Mouse (Mus musculus) urinary bladder, adult 18-20 months (tissue): ENCODE data around the gene Hoxd10.
A peak's percentile ranks its signal among the peaks of the same experiment; 100 is the strongest.

Source experiments
- DNase-seq, 2 experiments: peaks; one replicate each; pipeline ENCODE4 v3.0.0; 2022; ENCODE audit warnings: low spot score in 2 of 2, mixed read lengths in 2 of 2

Gene Hoxd10

DNA sequence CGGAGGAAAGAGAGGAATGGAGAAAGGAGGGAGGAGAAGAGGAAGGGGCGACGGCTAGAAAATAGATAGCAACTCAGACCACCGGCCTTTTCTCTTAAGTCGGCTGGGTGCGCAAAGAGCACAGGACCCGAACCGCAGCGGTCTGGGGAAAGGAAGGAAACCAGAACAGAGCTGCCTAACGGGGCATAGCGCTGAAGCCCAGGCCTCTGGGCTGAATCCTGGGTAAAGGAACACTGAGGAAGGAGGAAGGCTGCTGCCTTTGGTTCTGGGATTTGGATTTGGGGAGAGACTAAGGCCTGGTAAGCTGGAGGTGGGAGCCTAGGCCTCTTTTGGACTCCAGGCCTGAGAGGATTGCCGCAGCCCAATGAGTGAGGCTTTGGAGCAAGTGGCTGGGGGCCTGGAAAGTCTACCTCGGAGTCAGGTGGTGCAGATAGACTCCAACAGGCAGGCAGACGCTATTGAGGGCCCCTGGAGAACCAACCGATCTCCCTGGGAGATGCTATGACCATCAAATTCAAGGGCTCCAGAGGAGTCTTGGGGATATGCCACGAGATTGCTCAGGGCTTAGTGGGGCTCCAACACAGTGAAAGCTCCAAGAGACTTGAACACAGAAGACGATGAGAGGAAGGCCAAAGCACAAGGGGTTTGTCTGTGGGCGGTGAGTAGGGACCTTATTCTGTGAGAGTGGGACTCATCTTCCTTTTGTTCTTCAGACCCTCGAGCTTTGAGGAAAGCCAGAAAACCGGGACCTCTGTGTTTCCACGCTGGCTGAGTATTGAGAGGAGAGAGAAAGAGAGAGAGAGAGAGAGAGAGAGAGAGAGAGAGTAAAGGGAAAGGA, 10.9 kb upstream of the Hoxd10 start:
- no peak for DNase-seq

GRCm38 (mm10) chr2:74681594-74682531, 9.9 kb upstream of the Hoxd10 start:
- peak in 1 of 2 experiments; percentile 67 for DNase-seq

DNA sequence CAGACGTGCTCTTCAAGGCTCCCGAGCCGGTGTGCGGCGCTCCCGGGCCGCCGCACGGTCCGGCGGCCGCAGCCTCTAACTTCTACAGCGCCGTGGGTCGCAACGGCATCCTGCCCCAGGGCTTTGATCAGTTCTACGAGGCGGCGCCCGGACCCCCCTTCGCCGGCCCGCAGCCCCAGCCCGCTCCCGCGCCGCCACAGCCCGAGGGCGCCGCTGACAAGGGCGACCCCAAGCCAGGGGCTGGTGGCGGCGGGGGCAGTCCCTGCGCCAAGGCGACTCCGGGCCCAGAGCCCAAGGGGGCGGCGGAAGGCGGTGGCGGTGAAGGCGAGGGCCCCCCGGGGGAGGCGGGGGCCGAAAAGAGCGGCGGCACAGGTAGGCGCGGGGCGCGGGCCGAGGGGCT, 8.9 kb upstream of the Hoxd10 start:
- no peak for DNase-seq

- no peak for DNase-seq
Measured at GRCm38 (mm10) chr2:74683471-74683951, 8.2 kb upstream of the Hoxd10 start.

GRCm38 (mm10) chr2:74684106-74684505, 7.6 kb upstream of the Hoxd10 start:
- DNase-seq = no peak

GRCm38 (mm10) chr2:74685059-74685603, 6.6 kb upstream of the Hoxd10 start:
- DNase-seq = no peak

GRCm38 (mm10) chr2:74686301-74686987, 5.3 kb upstream of the Hoxd10 start:
- no peak for DNase-seq

DNA sequence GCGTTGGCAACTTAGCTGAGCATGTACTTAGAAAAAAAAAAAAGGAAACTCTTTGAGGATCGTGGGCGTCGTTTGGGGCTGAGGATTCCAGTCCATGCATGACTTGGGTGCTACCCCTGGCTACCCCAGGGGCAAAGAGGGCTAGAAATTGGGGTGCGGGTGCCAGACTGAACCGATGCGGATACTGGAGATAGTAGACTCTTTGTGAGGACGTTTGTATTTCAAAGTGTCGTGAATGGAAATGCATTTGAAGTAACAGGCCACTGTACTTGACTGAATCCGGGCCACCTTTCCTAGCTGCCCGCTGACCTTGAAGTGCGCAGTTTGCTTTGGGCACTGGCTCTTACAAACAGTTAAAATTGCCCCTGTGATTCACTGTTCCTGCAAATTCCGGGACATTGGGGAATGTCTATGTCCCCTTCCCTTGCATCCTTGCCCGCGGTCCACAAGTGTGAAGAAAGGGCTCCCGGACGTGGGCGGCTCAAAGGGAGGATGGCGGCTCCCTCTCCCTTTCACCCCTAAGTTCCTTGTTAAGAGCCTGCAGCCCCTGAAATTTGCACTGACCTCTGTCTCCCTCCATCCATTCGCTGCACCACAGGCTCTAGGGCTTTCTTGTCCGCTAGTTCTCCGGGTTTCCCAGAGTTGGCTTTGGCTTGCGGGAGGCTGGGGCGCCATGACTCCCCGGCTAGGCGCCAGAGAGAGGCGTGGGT, 4.6 kb upstream of the Hoxd10 start:
- no peak for DNase-seq

DNA sequence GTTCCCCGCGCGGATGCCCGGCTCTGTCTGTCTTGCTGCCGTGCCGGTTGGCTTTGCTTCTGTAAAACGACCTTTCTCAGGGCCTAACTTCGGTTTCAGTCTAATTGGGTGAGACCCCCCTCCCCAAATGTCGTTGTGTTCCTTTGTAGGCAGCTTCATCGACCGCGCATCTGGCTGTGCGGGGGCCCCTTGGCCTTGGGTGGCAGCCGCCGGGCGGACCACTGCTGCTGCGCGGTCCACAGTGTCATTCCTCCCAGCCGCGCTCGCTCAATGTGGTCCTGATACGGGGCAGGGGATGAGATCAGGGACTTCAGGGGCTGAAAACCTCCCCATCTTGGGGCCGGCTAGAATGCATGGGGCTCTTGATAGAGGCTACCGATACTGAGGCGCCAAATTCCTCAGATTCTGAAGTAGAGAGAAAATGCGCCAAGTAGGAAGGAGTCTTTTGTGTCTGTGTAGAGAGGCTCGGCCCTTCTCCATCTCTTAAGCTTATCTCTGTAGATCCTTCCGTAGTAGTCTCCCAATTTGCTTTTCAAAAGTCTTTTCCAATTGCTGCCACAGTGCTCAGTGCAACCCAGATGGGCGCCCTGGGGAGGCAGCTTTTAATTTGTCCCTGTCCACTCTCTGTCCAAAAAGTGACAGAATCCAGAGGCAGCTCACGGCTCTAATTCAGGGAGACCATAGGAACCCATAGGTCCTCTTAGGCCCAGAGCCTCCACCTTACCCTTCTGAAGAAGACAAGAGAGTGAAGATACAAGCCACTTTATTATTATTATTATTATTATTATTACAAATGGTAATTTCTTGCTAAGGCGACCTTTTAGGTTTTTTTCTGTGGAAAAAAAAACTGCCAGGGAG, 3.8 kb upstream of the Hoxd10 start:
- DNase-seq = no peak

GRCm38 (mm10) chr2:74688795-74689573, 2.7 kb upstream of the Hoxd10 start:
- DNase-seq = no peak

DNA sequence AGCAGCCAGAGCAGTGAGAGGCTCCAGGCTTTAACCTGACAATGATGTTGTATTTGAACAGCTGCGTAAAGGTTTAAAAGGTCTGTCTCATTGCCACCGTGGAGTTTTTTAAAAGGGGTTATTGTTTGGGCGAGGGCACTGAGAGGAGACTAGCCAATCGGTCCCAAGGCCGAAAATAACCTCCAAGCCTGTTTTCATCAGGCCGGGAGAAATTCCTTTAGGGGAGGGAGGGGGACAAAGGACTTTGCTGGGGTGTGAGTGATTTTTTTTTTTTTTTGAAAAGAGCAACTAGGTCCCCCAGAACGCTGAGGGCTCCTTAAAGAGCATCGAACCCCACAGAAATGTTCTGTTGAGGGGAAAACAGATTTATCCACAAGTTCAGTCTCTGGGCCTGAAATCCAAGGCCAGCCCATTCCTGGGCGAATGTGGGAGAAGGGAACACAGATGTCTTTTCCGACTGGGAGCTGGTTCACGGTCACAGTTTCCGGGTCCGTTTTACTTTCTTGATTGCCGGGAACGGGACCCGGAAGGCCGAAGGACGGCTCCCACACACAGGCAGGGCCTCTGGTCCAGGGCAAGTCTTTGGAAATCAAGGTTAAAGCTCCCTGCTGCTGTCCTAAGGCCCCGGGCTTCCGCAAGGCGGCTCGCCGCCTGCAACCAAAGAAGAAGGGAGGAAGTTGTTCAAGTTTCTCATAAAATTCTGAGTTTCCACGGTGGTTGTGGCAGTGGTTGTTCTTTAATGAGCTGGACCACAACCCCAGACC, 2.0 kb upstream of the Hoxd10 start:
- DNase-seq = no peak

- no peak for DNase-seq
Measured at GRCm38 (mm10) chr2:74690338-74690716, 1.4 kb upstream of the Hoxd10 start.

- DNase-seq = no peak
Measured at GRCm38 (mm10) chr2:74691995-74692807, 477 bp downstream of the Hoxd10 start.

DNA sequence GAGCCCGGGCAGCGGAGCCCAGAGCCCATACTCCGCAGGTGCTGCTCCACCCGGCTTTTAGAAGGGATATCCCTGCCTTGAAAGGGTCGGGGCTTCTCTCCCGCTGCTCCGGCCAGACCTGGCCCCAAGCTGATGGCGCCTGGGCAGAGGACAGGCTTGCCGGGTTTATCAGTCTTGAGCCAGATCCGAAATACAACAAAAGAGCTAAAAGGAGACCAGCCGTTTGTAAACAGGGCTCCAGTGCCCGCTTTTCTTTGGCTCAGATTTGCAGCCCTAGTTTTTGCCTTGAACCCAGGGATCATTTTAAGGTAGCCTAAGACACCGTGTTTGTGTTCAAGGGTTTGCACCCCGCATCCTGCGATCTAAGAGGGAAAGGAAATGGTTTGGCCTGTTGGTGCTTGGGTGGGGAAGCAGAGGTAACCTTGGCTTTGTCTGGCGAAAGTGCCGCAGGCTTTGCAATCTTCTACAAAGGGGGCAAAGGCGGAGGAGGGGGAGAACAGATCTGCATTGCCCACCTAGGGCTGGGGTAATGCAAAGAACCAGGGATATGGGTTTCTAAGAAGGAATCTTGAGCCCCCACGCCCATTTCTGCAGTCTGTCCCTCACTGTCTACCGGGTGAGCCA, 1.2 kb downstream of the Hoxd10 start:
- DNase-seq = no peak

DNA sequence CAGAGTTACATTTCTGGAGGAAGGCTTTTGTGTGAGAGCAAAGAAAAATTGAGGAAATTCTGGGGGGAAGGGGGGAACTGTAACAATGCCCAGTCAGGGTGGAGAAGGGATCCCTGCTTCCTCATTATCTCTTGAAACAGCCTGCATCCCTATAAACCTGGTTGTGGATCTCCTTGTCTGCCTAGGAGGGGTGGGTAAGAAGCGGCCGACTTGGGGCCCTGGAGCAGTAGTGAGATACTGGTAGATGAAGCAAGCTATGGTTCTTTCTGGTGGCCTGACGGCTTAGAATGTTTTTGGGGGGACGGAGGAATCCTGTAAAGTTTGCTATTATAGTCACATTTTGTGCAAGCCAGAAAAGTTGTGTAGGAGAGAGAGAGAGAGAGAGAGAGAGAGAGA, 1.7 kb downstream of the Hoxd10 start:
- DNase-seq = no peak

DNA sequence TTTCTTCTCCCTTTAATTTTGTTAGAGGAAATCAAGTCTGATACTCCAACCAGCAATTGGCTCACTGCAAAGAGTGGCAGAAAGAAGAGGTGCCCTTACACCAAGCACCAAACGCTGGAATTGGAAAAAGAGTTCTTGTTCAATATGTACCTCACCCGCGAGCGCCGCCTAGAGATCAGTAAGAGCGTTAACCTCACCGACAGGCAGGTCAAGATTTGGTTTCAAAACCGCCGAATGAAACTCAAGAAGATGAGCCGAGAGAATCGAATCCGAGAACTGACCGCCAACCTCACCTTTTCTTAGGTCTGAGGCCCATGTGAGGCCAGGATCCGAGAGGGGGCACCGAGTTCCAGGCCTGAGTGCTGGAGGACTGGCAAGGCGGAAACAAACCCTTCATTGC, 2.3 kb downstream of the Hoxd10 start:
- no peak for DNase-seq

GRCm38 (mm10) chr2:74695383-74695782, 3.7 kb downstream of the Hoxd10 start:
- DNase-seq = no peak
